Mouse (Mus musculus): Measurements from ENCODE around the gene Smo.

Smo gene

DNA sequence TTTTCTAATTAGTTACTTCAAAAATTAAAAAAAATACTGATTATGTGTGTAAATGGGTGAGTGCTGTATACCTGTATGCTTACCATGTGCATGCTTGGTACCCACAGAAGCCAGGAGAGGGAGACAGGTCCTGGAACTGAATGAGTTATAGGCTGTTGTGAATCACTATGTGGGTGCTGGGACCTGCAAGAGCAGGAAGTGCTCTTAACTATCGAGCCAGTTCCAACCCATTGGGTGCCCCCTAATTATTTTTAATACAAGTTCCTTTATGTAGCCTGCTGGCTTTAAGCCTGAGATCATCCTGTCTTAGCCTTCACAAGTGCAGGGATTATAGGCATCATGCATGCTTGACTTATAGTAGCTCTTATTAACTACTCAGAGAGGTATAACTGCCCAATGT lies 38.9 kb downstream of the Smo start:
- no peak for DNase-seq (ENCODE audit: low read depth, low spot score)

DNA sequence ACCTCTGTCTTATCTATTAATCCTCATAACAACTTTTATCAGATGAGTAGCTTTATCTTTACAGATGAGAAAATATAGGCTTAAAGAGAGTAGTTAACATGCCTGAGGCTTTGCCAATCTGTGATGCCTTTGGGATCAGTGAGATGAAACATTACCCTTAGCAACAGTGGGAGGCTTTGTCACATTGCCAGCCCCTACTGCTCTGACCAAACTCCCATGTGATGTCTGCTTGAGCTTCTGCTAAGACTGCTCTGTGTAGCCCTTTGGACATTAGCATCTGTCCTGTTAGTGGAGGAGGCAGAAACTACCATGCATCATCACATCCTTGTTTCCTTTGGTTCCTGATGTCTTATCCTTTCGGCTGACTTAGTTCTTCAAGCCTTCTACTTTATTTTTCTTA lies 40.3 kb downstream of the Smo start:
- DNase-seq (ENCODE audit: low read depth, low spot score), result no peak

DNA sequence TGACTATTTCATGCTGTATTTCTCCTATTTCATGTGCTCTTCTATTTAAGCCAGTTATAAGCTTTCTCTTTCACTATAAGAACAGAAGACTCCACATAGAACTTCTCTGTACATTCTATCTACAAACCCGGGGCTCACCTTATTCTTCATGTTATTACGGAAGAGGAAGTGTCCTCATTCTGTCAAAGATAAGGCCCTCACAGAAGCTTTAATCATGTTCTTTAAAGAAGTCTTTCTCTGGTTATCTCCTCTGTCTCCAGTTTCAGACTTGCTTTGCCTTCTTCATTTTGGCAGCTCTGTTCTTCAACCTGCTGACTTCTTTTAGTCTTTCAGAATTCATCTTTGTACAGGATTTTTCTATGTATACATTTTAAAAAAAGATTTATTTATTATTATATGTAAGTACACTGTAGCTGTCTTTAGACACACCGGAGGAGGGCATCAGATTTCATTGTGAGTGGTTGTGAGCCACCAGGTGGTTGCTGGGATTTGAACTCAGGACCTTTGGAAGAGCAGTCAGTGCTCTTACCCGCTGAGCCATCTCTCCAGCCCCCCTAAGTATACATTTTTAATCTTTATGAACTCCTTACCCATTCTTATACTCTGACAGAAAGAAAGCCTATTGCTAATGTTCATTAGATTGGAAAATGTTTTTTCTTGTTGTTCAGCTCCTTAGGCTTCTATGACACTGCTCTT lies 41.4 kb downstream of the Smo start:
- no peak for DNase-seq (ENCODE audit: low read depth, low spot score)

DNA sequence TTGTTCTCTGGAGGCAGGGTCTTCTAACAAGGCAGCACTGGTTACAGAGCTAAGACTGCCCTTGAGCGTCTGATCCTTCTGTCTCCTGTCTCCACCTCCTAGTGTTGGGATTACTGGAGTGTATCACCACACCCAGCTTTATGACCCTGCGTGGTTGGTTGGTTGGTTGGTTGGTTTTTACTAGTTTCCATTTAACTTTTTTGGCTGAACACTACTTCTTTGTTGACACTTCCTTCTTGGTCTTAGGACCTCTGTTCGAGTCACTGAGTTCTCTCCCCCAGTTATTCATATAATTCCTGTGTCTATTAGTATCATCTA lies 41.9 kb downstream of the Smo start:
- DNase-seq (ENCODE audit: low read depth, low spot score), result peak; percentile 36

DNA sequence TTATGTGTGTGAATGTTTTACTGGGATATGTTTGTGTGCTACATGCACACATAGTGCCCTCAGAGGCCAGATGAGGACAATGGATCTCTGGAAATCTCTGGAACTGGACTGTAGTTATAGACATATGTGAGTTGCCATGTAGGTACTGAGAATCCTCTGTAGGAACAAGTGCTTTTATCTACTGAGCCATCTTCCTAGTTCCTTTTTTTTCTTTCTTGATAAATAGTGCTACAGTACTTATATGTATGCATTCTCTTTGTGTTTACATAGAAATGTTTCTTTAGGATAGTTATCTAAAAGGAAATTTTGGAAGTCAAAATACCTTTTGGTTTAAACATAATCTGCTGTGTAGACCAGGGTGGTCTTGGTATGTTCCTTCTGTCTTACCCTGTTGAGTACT lies 44.8 kb downstream of the Smo start:
- no peak for DNase-seq (ENCODE audit: low read depth, low spot score)

- DNase-seq (ENCODE audit: low read depth, low spot score), result no peak
Measured at GRCm38 (mm10) chr6:29780571-29780970, 45.3 kb downstream of the Smo start.

DNA sequence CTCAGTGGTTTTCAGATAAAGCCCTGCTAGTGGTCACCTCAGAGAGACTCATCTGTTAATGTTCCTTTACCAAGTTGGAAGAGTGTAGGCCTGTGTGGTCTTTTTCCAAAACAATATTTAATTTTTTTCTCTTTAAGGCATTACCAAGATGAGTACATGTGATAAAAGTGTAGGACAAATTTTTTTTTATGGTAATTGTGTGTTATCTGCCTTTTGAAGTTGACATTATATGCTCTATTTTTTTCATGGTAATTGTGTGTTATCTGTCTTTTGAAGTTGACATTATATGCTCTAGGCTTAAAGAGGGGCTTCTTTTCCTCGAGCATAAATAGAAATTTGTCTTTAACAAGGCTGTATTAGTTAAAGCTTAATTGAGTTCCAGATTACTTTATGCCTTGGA lies 46.9 kb downstream of the Smo start:
- no peak for DNase-seq (ENCODE audit: low read depth, low spot score)

DNA sequence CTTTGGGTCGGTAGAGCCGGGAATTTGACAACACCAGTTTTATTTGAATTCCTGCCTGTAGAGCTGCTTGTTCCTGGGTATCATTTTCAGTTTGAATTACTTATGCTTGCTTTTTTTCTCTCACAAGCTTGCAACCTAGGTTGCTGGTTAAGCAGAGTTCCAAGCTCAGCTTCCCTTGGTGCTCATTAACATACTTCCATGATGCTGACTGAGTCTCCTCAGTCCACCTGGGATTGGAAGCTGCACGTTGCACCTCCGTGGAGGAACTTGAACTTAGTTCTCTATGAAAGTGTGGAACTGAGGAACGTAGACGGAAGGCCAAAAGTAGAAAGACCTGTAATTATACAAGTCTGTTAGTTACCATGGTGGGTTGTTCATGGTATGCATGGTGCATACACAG lies 48.7 kb downstream of the Smo start:
- DNase-seq (ENCODE audit: low read depth, low spot score), result no peak

DNA sequence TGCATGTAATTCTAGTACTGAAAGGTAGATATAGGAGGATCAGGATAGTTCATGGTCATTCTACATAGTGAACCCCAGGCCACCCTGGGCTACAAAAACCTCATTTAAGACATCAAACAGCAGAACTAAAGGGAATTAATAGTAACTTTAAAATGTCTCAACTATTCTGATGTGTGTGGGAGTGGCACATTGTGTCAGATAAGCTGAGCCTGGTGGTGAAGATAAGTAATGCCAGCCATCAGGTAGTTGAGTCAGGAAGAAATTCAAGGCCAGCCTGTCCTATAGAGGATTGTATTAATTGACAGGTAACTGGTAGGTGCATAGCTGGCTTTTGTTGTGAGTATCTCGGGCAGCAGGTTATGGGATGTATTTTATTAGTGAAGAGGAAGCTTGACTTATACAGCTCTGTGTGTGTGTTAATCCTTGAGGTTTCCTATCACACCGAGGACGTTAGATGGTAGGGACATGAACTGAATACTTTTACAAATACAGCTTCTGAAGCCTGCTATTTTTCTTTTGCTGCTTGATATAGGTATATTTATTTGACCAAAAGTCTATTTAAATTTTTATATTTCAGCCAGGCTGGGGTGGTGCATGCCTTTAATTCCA lies 49.2 kb downstream of the Smo start:
- no peak for DNase-seq (ENCODE audit: low read depth, low spot score)

DNA sequence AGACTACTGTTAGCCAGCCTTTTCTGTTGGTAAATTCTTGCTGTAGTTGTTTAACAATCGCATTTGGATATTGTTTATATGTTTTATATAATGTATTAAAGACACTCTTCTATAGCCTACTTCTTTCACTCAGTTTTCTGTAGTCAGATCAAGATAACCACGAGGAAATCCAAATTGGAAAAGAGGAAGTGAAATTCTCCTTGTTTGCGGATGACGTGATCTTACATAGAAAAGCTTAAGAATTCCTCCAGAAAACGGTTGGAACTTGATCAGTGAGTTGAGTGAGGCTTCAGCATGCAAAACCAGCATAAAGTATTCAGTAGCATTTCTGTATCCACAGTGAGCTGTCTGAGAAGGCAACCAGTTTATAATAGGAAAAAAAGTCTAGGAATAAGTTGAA lies 50.5 kb downstream of the Smo start:
- no peak for DNase-seq (ENCODE audit: low read depth, low spot score)

DNA sequence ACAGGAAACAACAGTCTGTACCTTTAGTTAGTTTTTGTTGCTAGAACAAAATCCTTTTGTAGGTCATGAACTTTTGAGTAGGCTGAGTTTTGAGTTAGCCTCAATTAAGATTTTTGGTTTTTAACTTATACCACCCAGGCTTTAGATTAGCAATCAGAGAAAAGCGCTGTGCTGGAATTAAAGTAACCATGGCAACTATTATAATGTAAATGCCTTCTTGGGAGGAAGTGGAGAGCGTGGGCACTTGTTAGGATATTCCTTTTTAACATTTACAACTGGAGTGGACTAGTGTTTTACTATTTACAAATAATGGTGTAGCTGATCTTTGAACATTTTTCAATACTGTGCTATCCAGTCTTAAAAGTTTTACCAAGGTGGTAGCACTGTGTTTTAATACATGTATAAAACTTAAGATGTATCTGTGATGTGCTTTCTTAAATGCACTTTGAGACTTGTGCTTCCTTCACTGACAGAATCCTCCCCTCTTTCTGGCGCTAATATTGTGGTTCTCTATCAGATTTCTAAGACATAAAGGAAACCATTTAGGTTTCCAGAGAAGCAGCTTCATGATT lies 53.6 kb downstream of the Smo start:
- DNase-seq (ENCODE audit: low read depth, low spot score), result no peak

DNA sequence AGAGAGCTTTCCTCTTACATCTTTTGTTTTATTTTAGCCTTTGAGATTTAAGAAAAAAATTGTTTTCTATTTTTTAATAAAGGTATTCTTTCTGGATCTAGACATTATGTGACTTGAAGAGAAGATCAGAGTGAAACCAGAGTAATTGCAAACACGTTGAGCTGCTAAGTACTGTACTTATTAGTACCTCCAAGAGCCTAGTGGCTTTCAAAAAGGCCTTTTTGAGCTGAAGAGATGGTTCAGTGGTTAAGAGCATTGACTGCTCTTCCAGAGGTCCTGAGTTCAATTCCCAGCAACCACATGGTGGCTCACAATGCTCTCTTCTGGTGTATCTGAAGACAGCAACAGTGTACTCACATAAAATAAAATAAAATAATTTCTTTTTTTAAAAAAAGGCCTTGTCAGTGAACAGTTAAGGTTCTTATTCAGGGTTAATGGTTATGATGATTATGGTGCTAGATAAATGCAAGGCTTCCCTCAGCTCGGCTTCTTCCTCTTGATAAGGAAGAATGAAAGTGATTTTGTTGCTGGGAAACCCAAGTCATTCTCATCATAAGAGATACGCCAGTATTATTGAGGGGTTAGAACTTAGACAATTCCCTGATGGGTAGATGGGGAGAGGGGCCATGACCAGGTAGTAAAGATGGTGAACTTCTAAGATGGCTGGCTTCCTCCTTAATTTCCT lies 54.9 kb downstream of the Smo start:
- DNase-seq (ENCODE audit: low read depth, low spot score), result no peak

GRCm38 (mm10) chr6:29793520-29793919 lies 58.2 kb downstream of the Smo start:
- no peak for DNase-seq (ENCODE audit: low read depth, low spot score)

- DNase-seq (ENCODE audit: low read depth, low spot score), result peak; percentile 68
Measured at GRCm38 (mm10) chr6:29794582-29794981, 59.3 kb downstream of the Smo start.

DNA sequence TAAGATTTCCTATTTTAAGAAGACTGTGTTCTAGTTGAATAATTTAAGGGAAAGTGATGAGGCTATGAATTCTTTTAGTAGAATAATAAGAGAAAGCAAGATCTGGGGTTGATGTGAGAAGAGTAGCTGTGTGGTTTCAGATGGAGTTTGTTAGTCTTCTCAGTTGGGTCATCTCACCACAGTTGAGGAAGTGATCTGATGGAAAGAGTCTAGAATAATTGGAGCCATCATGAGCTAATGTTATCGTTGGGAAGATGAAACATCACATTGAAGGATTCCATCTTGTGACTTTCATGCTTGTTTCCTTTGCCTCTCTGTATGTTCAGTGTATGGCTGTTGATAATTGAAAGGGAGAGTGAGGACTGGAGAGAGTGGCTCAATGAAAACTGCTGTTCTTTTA lies 67.7 kb downstream of the Smo start:
- no peak for DNase-seq (ENCODE audit: low read depth, low spot score)

- DNase-seq (ENCODE audit: low read depth, low spot score), result no peak
Measured at GRCm38 (mm10) chr6:29804006-29804405, 68.7 kb downstream of the Smo start.

- no peak for DNase-seq (ENCODE audit: low read depth, low spot score)
Measured at GRCm38 (mm10) chr6:29805381-29805780, 70.1 kb downstream of the Smo start.

Measured in A20 (cell line).